Mouse (Mus musculus) olfactory bulb, adult 2 months (tissue): ENCODE data around the gene Cdk7.

ENCODE experiments used
- CTCF ChIP-seq: fragments of 200-500 bp; IDR thresholded peaks from 2 replicates; pipeline ENCODE4 v1.5.1; 2012; ENCODE audit warnings: low read depth, mild to moderate bottlenecking, low read length, moderate library complexity; ENCODE audit not compliant: insufficient read depth
- POLR2A ChIP-seq: fragments of 200-500 bp; IDR thresholded peaks from 2 replicates; pipeline ENCODE4 v1.6.1; 2012; ENCODE audit warnings: mild to moderate bottlenecking, low read depth, low read length, moderate library complexity; ENCODE audit not compliant: insufficient read depth

DNA sequence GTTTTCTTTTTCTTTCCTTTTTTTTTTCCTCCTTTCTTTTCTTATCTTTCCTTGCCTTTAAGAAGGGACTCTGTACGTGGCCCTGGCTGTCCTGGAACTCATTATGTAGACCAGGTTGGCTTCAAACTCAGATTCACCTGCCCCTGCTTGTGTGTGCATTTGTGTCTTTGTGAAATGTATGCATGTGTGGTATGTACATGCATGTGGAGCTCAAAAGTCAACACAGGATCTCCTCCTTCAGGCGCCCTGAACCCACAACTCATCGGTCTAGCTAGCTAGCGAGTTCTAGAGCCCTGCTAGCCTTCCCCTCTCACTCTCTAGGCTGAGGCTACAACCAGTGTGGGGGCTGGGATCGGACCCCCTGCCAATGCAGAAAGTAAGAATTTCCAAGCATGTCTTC lies 12.1 kb upstream of the Cdk7 start:
- no peak for TF ChIP-seq POLR2A
- TF ChIP-seq CTCF: no peak
